Mouse (Mus musculus): ENCODE data around the gene Nkpd1.

GRCm38 (mm10) chr7:19546007-19546406, 28.4 kb downstream of the Nkpd1 start:
- no peak for TF ChIP-seq CTCF (IDR thresholded peaks at IDR 0.05; ENCODE audit: extremely low read depth, insufficient read depth, insufficient read length, insufficient replicate concordance)
- TF ChIP-seq POLR2A (IDR thresholded peaks at IDR 0.05; ENCODE audit: low read depth, low read length), result no peak
